Mouse (Mus musculus): Measurements from ENCODE around the gene Crnkl1.
A peak's percentile ranks its signal among the peaks of the same experiment; 100 is the strongest.

Gene Crnkl1

GRCm38 (mm10) chr2:145934339-145935231 is at the start of gene Crnkl1, which contains the start of gene Cfap61:
Gene Crnkl1, minus strand, starts transcription at chr2:145935014.
Gene Cfap61, plus strand, starts transcription at chr2:145934784.
- peak; percentile 94 for DNase-seq (ENCODE audit: low spot score)

DNA sequence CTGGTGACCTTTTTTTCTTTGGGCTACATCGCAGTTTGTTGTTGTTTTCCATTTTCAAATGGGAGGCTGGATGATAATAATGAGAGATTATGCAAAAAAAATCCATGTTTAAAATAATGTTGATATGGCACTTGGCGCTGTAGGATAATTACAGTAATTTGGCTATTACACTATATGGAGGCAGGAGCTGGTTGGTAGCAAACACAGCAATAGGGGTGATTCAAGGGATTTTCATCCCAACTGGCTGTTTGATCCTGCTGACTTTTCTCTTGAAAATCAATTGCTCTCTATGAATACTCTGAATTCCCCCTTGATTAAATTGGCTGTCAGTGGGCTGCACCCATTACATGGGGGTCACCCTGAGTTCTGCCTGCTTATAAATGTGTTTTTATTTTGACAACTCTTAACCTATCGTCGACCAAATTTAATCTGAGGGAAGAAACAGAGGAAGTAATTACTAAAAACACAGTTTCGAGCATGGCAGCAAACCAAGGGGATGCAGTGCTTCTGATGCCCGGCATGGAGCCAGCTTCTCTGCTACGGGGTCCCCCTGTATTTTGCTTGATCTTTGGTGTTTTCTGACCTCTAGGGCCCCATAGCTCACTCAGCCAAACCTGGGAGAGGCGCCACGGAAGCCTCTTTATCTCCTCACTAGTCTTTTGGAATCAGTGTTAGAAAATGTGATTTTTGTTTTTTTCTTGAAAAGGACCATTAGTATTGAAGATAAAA is 47.7 kb upstream of the Crnkl1 start:
- DNase-seq (ENCODE audit: low spot score), result no peak

DNA sequence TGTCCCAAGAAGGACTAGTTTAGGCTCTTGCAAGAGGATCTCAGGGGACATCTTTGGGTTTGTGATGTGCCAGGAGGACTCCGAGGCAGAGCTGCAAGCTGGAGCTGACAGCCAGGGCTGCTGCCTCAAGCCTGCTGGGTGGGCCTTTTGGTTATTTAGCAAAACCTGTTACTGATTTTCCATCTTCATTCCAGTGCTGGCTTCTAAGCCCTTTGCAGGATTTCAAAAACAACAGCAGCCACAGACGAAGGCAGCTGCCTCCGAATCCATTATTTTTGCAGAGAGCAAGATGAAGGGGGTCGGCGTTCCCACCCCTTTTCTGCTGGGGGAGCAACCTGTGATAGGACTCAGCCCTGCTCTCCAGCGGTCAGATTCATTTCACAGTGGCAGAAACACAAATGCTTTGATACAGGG is 46.9 kb upstream of the Crnkl1 start:
- no peak for DNase-seq (ENCODE audit: low spot score)

GRCm38 (mm10) chr2:145980881-145981280 is 46.1 kb upstream of the Crnkl1 start:
- no peak for DNase-seq (ENCODE audit: low spot score)

DNA sequence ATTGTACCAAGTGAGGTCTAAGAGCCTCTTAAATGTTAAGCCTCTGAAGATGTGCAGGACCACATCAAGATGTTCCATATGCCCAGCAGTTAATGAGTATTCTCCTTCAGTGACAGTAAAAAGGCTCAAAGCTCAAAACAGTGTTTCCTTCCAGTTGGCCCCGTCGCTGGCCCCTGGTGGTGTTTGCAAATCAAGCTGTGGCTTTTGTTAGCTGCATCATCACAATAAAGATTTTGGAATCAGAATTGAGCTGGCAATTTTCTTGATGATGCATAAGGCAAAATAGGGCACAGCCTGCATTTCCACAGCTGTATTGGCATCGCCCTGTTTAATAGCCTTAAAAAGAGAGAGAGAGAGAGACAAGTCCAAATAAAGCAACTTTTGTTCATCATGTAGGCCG is 44.8 kb upstream of the Crnkl1 start:
- DNase-seq (ENCODE audit: low spot score), result no peak

GRCm38 (mm10) chr2:145972571-145972970 is 37.8 kb upstream of the Crnkl1 start:
- DNase-seq (ENCODE audit: low spot score), result no peak

DNA sequence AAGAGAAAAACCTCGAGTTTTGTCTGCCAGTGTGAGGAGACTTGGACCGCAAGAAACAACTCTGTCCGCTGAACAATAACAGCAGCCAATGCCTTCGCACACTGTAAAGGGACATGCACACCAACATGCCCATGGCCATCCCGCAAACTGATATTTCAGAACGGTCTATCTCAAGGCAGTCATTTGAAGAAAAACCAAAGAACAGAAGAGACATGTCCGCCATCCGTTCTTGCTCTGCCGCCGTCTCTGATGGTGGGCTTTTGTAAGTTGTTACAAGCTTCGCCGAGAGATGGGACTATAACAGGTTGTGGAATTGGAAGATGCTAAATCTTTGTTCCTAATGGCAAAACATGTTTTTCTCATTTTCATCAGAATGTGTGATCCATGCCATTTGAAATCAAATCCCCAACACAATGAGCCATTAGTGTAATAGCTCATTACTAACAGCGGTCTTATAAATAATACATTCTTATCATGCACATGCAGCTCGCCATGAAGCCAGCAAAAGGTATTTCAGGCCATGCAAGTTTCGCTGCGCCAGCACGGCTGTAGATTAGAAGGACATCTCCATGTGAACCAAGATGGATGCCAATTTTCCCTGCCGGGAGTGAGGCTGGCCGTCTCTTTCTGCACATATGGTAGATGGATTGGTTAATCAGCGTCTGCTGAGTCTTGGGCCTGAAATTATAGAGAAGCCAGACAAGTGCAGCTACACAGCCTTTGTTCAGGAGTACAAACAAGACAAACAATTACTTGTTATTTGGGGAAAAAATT is 36.6 kb upstream of the Crnkl1 start:
- peak; percentile 39 for DNase-seq (ENCODE audit: low spot score)

GRCm38 (mm10) chr2:145970751-145971150 is 35.9 kb upstream of the Crnkl1 start:
- DNase-seq (ENCODE audit: low spot score), result no peak

DNA sequence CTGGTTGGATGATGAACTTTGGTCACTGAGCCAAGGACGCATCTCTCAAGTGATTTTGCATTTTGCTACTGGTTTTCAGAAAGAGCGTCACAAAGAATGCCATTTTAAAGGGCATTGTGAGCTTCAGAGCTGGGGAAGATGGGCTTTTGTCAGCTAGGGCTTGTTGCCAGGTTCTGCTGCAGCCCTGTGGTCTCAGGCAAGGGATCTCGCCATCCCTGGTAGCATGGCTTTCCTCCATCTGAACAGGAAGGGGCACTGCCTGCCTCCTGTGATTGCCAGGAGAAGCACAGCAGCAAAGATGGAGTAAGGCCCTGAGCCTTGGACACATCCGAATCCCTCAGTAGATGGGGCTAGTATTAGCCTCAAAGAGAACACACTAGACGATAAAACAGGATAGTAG is 27.0 kb upstream of the Crnkl1 start:
- no peak for DNase-seq (ENCODE audit: low spot score)

GRCm38 (mm10) chr2:145958551-145958950 is 23.7 kb upstream of the Crnkl1 start:
- DNase-seq (ENCODE audit: low spot score), result no peak

DNA sequence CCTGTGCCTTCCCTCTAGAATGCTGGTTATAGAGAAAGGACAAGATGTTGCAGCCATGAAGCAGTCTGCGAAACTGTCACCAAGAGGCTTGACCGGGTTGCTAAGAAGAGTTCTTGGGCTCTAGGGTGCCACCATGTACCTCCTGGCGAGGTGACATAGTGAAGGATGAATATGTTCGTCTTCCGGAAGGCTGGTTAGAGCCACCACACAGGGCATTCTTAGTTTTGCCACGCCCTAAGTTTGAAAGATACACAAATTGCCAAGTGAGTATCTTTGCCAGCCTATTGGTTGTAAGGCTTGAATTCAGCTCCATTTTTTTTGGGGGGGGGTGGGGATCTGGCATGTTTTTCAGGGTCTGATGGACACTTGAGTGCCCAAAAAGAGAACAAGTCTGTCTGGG is 23.3 kb upstream of the Crnkl1 start:
- no peak for DNase-seq (ENCODE audit: low spot score)

GRCm38 (mm10) chr2:145957450-145957849 is 22.6 kb upstream of the Crnkl1 start:
- peak; percentile 17 for DNase-seq (ENCODE audit: low spot score)

DNA sequence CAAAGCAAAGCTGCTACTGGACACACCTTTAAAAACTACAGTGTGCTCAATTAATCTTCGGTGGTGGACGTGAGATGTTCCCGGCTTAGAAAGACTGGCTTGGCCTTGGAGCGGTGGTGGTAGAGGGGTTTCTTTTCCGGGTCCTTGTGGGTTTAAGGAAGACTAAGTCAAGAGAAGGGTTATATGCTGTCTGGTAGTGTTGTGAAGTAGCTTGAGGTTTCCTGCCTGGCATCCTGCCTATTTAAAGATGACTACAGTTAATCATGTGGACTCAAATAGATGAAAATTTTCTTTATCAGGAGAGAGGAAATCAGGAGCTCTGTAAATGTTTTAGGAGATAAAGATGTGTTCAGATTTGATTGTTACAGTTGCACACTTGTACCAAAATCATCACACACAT is 21.5 kb upstream of the Crnkl1 start:
- no peak for DNase-seq (ENCODE audit: low spot score)

DNA sequence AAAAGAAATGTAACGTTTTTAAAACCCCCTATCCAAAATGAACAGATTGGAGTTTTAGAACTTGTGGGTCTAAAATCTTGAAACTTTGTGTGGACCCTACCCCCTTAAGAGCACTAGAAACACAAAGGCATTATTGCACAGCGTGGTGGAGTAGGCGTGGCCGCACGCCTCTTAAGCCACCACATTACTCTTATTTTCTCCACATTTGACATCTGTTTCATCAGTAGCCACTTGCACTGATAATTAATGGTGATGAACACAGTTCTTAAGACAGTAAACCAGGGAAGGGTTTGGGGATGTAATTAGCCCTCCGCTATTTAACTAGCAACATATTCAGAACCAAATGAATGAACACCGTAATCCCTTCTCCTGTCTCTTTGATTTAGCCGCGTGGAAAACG is 21.0 kb upstream of the Crnkl1 start:
- DNase-seq (ENCODE audit: low spot score), result no peak

GRCm38 (mm10) chr2:145952726-145953125 is 17.9 kb upstream of the Crnkl1 start:
- no peak for DNase-seq (ENCODE audit: low spot score)

DNA sequence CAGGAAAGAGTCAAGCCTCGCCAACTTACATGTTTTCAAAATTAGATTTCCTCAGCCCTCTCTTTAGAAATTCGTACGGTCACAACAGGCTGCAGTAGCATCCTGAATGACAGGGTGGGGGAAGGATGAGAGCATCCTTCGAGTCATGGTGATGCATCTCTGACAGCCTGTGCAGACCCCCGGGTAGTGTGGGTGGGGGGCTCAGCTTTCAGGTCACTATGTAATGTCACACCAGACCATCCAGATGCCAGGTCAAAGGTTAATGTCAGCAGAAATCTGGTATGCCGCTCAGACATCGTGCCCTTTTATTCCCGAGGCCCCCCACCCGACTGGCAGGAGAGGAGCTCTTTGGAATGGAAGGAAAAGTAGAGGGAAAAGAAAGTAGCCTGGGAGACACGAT is 15.4 kb upstream of the Crnkl1 start:
- no peak for DNase-seq (ENCODE audit: low spot score)

GRCm38 (mm10) chr2:145949475-145950068 is 14.8 kb upstream of the Crnkl1 start:
- DNase-seq (ENCODE audit: low spot score), result no peak

DNA sequence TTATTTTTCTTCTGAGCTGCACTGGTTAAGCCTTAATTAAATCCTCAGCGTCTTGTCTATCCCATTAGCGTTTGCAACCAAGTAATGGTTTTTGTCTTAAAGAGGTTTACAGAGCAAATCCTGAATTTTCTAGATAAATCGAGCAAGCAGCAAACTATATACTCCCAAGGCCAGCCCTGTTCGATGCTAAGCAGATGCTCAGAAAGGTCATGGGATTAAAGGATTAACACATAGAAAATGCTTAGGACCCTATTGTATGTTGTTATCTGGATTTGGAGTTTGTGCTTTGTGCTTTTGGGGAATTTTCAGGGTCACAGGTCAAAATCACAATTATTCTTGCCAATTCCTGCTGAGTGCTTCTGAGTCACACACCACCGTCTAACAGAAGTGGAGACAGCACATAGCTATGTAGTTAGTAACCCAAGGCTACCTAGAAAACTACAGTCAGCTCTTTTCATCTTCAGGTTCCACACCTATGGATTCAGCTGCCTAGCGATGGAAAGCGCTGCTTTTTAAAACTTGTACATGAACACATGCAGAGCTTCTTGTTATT is 13.7 kb upstream of the Crnkl1 start:
- no peak for DNase-seq (ENCODE audit: low spot score)

- no peak for DNase-seq (ENCODE audit: low spot score)
These were observed 9.5 kb upstream of the Crnkl1 start for GRCm38 (mm10) chr2:145944286-145944685.

GRCm38 (mm10) chr2:145941403-145941802 is 6.6 kb upstream of the Crnkl1 start:
- no peak for DNase-seq (ENCODE audit: low spot score)

DNA sequence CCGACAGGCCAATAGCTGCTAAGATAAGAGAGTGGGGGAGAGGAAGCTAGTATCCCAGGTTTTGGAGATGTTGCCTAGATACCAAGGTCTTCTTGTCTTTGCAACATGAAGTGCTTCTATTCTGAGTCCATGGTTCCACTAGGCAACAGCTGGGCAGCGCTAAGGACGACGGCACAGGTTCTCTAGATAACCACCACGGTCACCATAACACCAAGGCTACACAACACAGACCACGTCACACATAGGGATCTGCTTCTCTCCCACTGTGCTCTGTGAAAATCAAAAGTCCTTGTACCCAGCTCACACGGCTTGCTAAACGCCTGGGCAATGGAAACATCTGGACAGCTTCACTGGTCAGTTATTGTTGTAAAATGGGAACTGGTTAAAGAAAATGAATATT is 2.2 kb upstream of the Crnkl1 start:
- no peak for DNase-seq (ENCODE audit: low spot score)

Data from layer of hippocampus, adult 11-12 months (tissue).